Mouse (Mus musculus) E14TG2a.4 (cell line): ENCODE data around the gene Dock7.

Experiments used
- CTCF ChIP-seq: conservative IDR thresholded peaks from 2 replicates; pipeline ENCODE4 v1.5.1; 2014; ENCODE audit warnings: low read length
- NANOG ChIP-seq: IDR thresholded peaks from 2 replicates; pipeline ENCODE4 v1.6.1; 2014; ENCODE audit warnings: borderline replicate concordance, low read length, mixed read lengths
- POU5F1 ChIP-seq: IDR thresholded peaks from 2 replicates; pipeline ENCODE4 v1.6.1; 2014; ENCODE audit warnings: low read length, borderline replicate concordance

DNA sequence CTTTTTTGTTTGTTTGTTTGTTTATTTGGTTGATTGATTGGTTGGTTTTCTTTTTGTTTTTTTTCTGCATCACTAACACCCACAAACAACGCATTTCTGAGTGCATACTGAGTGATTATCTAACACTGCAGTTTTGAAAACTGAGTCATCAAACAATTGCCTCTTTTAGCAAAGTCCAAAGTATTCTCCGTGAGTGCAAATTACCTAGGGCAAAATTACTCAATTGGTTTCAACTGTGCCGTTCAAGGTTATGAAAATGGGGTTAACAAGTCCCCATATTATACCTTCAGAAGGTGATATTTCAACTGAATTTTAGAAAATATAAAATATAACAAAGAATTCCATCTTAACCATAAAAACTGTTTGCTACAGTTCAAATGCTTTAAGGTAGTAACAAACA, 74.2 kb downstream of the Dock7 start:
- TF ChIP-seq CTCF (no peak), POU5F1 (no peak), NANOG (no peak)
